Mouse (Mus musculus) ES-E14 (cell line): Measurements from ENCODE around the gene Tll2. TPM values are rescaled to one million over a fixed set of nuclear protein-coding genes. Genes with fewer than 3 reads are reported as not detected.

Source experiments
- DNase-seq: peaks from one replicate; pipeline ENCODE4 v3.0.0-alpha.2; 2013; ENCODE audit warnings: low read depth, low spot score
- H3K27ac ChIP-seq: 2 replicates; pipeline ENCODE4 v1.5.1; 2012; ENCODE audit warnings: low read depth, mild to moderate bottlenecking, low read length, moderate library complexity, mixed read lengths; ENCODE audit not compliant: poor library complexity, insufficient read depth, severe bottlenecking
- H3K36me3 ChIP-seq: 2 replicates; pipeline ENCODE4 v1.6.1; 2012; ENCODE audit warnings: mild to moderate bottlenecking, low read length, moderate library complexity, mixed read lengths; ENCODE audit not compliant: control insufficient read depth, poor library complexity, insufficient read depth, severe bottlenecking
- H3K4me1 ChIP-seq, 2 experiments: fragments of 150-350 bp in 1 of 2; sonication (generic) in 1 of 2; 2 replicates each; pipeline ENCODE4 v1.6.1; 2012; ENCODE audit warnings: low read length in 2 of 2, mild to moderate bottlenecking in 1 of 2, mixed read lengths in 1 of 2; ENCODE audit not compliant: control insufficient read depth in 2 of 2, insufficient read depth in 2 of 2, poor library complexity in 1 of 2
- H3K4me3 ChIP-seq, 2 experiments: fragments of 150-350 bp in 1 of 2; sonication (generic) in 1 of 2; 2 replicates each; pipeline ENCODE4 v1.5.1; 2012; ENCODE audit warnings: low read length in 2 of 2, low read depth in 1 of 2, mild to moderate bottlenecking in 1 of 2, mixed read lengths in 1 of 2; ENCODE audit not compliant: insufficient read depth in 1 of 2, poor library complexity in 1 of 2, severe bottlenecking in 1 of 2
- H3K9ac ChIP-seq: 2 replicates; pipeline ENCODE4 v1.6.1; 2012; ENCODE audit warnings: low read depth, mild to moderate bottlenecking, low read length, mixed read lengths; ENCODE audit not compliant: poor library complexity, insufficient read depth, severe bottlenecking
- H3K9me3 ChIP-seq: fragments of 150-350 bp; sonication (generic); 2 replicates; pipeline ENCODE4 v1.6.1; 2012; ENCODE audit warnings: low read depth, mild to moderate bottlenecking, low read length; ENCODE audit not compliant: control insufficient read depth, insufficient read depth
- CHD2 ChIP-seq: IDR thresholded peaks from 2 replicates; pipeline ENCODE4 v1.6.1; 2014; ENCODE audit warnings: mild to moderate bottlenecking, low read depth, low read length, inconsistent platforms
- HCFC1 ChIP-seq: IDR thresholded peaks from 2 replicates; pipeline ENCODE4 v1.6.1; 2012; ENCODE audit warnings: low read length, inconsistent platforms, borderline replicate concordance; ENCODE audit not compliant: insufficient read depth
- MAFK ChIP-seq: IDR thresholded peaks from 2 replicates; pipeline ENCODE4 v1.6.1; 2014; ENCODE audit warnings: mild to moderate bottlenecking, low read depth, low read length, inconsistent platforms; ENCODE audit not compliant: insufficient read depth
- ZC3H11A ChIP-seq: IDR thresholded peaks from 2 replicates; pipeline ENCODE4 v1.6.1; 2012; ENCODE audit warnings: low read depth, mild to moderate bottlenecking, inconsistent platforms, low read length, borderline replicate concordance
- ZNF384 ChIP-seq: IDR thresholded peaks from 2 replicates; pipeline ENCODE4 v1.6.1; 2012; ENCODE audit warnings: low read depth, low read length, inconsistent platforms
- in situ Hi-C, 2 experiments: fragments of 600-800 bp; cut with MboI; formaldehyde crosslinking; loops; one replicate each; pipeline ENCODE4 v1.15.1; 2025; ENCODE audit warnings: low sequenced_read_pairs in 2 of 2, inconsistent platforms in 1 of 2; ENCODE audit not compliant: unreplicated experiment in 2 of 2
- total RNA-seq: library from RNA; depleted of rRNA; stranded (reverse); fragments of 300-350 nt; gene quantifications from 2 replicates; pipeline ENCODE4 v1.2.3, GENCODE M21; 2012

The Tll2 gene
- total RNA-seq, 1 experiment = 0.09 TPM

DNA sequence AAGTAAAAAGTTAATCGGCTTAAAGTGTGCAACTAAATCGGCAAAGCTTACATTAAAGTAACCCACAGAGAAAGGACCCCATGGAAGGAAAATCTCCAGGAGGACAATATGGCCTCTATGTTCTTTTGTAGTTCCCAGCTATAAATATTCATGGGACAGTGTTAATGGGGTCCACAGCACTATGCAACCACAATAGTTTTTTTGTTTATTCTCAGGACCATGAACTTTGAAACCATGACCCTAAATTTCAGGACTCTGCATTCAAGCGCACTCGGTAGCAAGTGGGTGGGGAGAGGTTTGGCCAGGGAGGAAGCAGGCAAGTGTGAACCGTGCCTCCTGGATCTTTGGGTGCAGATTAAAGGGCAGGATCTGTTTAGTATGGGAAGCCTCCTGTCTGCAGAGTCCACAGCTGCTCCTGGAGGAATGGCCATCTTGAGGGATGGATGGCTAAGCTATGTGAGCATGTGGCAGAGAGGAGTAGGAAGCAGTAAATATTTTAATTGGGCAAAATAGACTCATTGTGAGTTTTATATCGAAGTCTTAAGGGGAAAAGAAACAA, 15.7 kb downstream of the Tll2 start:
- no peak for DNase-seq
- H3K27ac ChIP-seq = no peak overlapping the region
- in situ Hi-C loops = no loop called here
- H3K9ac ChIP-seq = no peak overlapping the region
- no peak overlapping the region for H3K4me3 ChIP-seq
- TF ChIP-seq ZC3H11A (no peak), ZNF384 (no peak), HCFC1 (no peak), MAFK (no peak), CHD2 (no peak)
- no peaks in the 10 kb centered on the region for H3K36me3 ChIP-seq
- no peaks in the 10 kb centered on the region for H3K4me1 ChIP-seq
- no peaks in the 10 kb centered on the region for H3K9me3 ChIP-seq

GRCm38 (mm10) chr19:41177331-41177730, 29.3 kb downstream of the Tll2 start:
- no peaks in the 10 kb centered on the region for H3K36me3 ChIP-seq
- H3K27ac ChIP-seq = no peak overlapping the region
- no peak for DNase-seq
- no peaks in the 10 kb centered on the region for H3K4me1 ChIP-seq
- TF ChIP-seq ZC3H11A = no peak
- TF ChIP-seq ZNF384 = no peak
- no peak for TF ChIP-seq MAFK
- TF ChIP-seq HCFC1 = no peak
- TF ChIP-seq CHD2 = no peak
- H3K9me3 ChIP-seq = no peaks in the 10 kb centered on the region
- in situ Hi-C loops = no loop called here
- H3K9ac ChIP-seq = no peak overlapping the region
- no peak overlapping the region for H3K4me3 ChIP-seq

- Histone ChIP-seq H3K4me3 (no peak overlapping the region), H3K27ac (no peak overlapping the region), H3K36me3 (no peaks in the 10 kb centered on the region), H3K9me3 (no peaks in the 10 kb centered on the region), H3K4me1 (no peaks in the 10 kb centered on the region), H3K9ac (no peak overlapping the region)
- no peak for TF ChIP-seq MAFK
- TF ChIP-seq CHD2 = no peak
- no peak for TF ChIP-seq ZC3H11A
- TF ChIP-seq ZNF384 = no peak
- no peak for TF ChIP-seq HCFC1
- in situ Hi-C loops = no loop called here
- DNase-seq = no peak
These were observed 29.8 kb downstream of the Tll2 start for GRCm38 (mm10) chr19:41176881-41177280.

DNA sequence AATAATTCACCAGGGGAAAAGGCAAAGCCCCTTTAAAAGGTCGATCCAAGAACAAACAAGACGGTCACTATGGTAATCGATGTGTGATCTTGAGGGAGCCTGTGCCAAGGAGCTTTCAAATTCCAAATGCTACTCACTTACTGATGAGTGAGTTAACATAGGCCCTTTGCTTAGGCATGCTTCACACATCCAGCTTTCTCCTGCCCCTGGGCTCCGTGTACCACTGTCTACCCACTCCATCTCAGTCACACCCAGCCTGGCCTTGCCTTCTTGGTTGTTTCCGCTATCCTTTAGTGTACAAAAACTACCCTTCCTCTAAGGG, 40.8 kb downstream of the Tll2 start:
- no peak for DNase-seq
- no peak for TF ChIP-seq ZC3H11A
- TF ChIP-seq MAFK = no peak
- no peak for TF ChIP-seq ZNF384
- TF ChIP-seq HCFC1 = no peak
- no peak for TF ChIP-seq CHD2
- Histone ChIP-seq H3K36me3 (no peaks in the 10 kb centered on the region), H3K27ac (no peak overlapping the region), H3K9me3 (no peaks in the 10 kb centered on the region), H3K9ac (no peak overlapping the region), H3K4me3 (no peak overlapping the region), H3K4me1 (no peaks in the 10 kb centered on the region)
- in situ Hi-C loops = no loop called here

DNA sequence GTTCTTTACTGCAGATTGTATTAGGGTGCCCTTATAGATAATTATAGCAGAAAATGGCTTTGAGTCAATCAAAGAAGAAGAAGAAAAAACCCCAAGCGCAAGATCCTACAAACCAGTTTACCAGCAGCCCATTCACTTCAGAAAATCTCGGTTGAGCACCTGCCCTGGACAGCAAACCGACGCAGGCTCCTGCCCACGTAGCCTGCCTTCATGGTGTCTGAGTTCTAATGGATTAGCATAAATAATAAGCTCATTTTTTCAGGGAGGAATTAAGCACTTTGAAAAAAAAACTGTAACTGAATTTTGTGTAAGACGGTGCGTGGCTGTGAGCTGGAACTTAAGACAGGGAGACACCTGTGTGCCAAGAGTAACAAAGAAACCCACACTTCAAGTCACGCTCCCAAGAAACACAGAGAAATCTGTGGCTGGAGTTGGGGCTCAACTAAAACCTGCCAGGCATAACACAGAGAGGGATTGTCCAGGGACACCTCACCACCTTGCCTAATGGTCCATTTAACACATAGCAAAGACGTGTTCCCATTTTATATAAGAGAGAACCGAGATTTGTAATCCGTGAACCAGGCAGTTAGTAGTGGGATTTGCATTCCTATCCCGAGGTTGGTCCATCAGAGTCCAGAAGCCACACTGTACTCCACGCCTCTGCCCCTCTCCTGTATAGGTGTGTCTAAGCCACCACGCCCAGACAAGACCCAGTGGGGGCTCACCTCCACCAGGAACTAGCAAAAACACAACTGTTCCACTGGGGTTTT, 41.3 kb downstream of the Tll2 start:
- TF ChIP-seq CHD2 = no peak
- TF ChIP-seq ZNF384 = no peak
- TF ChIP-seq HCFC1 = no peak
- no peak for TF ChIP-seq ZC3H11A
- TF ChIP-seq MAFK = no peak
- Histone ChIP-seq H3K4me3 (no peak overlapping the region), H3K9me3 (no peaks in the 10 kb centered on the region), H3K4me1 (no peaks in the 10 kb centered on the region), H3K36me3 (no peaks in the 10 kb centered on the region), H3K27ac (no peak overlapping the region), H3K9ac (no peak overlapping the region)
- in situ Hi-C loops = no loop called here
- DNase-seq = no peak
